Mouse (Mus musculus) forebrain, embryonic 10.5 days (tissue): Measurements from ENCODE around the gene Ano8. TPM values are rescaled to one million over a fixed set of nuclear protein-coding genes. Genes with fewer than 3 reads are reported as not detected.

ENCODE experiments used
- DNase-seq: peaks from one replicate; pipeline ENCODE4 v3.0.0-alpha.2; 2017; ENCODE audit warnings: low spot score; ENCODE audit errors: extremely low spot score
- H3K27ac ChIP-seq: fragments of 300-500 bp; sonication (generic); 2 replicates; pipeline ENCODE4 v1.5.1; 2016; ENCODE audit warnings: mild to moderate bottlenecking
- H3K27me3 ChIP-seq: fragments of 300-500 bp; sonication (generic); 2 replicates; pipeline ENCODE4 v1.6.1; 2016; ENCODE audit warnings: mild to moderate bottlenecking; ENCODE audit not compliant: poor library complexity, severe bottlenecking
- H3K36me3 ChIP-seq: fragments of 300-500 bp; sonication (generic); replicated peaks from 2 replicates; pipeline ENCODE4 v1.6.1; 2016; ENCODE audit warnings: mild to moderate bottlenecking, moderate library complexity
- H3K4me1 ChIP-seq: fragments of 300-500 bp; sonication (generic); 2 replicates; pipeline ENCODE4 v1.6.1; 2016
- H3K4me3 ChIP-seq: fragments of 300-500 bp; sonication (generic); 2 replicates; pipeline ENCODE4 v1.5.1; 2016; ENCODE audit warnings: mild to moderate bottlenecking, moderate library complexity
- H3K9me3 ChIP-seq: fragments of 300-500 bp; sonication (generic); 2 replicates; pipeline ENCODE4 v1.6.1; 2016; ENCODE audit warnings: mild to moderate bottlenecking, moderate library complexity
- WGBS: fragments of 180-500 bp; shearing (Covaris S2); methylation state at CpG from one replicate; pipeline ENCODE4 v1.1.7; 2016; 5-methylcytosine and 5-hydroxymethylcytosine counted together
- polyA plus RNA-seq: library from polyadenylated mRNA; unstranded; fragments of >200 nt; fragmentation: Nextera tagmentation; extraction: Ambion mirVana; gene quantifications from 2 replicates; pipeline ENCODE4 v1.2.1, GENCODE M21; 2016

The Ano8 gene
- polyA plus RNA-seq, 1 experiment from 2014 or later, result 1.8 TPM

GRCm38 (mm10) chr8:71495811-71496210 is 10.0 kb upstream of the Ano8 start:
- Histone ChIP-seq H3K4me1 (peaks cover 46% of the 10 kb centered on the region), H3K36me3 (peaks cover 51% of the 10 kb centered on the region), H3K9me3 (no peaks in the 10 kb centered on the region), H3K27me3 (no peaks in the 10 kb centered on the region), H3K4me3 (no peak overlapping the region), H3K27ac (peak overlapping the region; percentile 26; the same call in 1 of the 2 replicates)
- 92% methylated on average over 5 of the region's 5 CpGs for WGBS
- no peak for DNase-seq

GRCm38 (mm10) chr8:71495039-71495438 is 9.3 kb upstream of the Ano8 start:
- H3K4me3 ChIP-seq, result peak overlapping the region; percentile 18; the same call in 1 of the 2 replicates
- DNase-seq, result peak; percentile 76
- H3K27me3 ChIP-seq, result no peaks in the 10 kb centered on the region
- peaks cover 58% of the 10 kb centered on the region for H3K36me3 ChIP-seq
- no peaks in the 10 kb centered on the region for H3K9me3 ChIP-seq
- H3K4me1 ChIP-seq, result peaks cover 49% of the 10 kb centered on the region
- 35% methylated on average over 16 of the region's 16 CpGs for WGBS
- H3K27ac ChIP-seq, result peak overlapping the region; percentile 40; the same call in 1 of the 2 replicates

GRCm38 (mm10) chr8:71488454-71488853 is 2.7 kb upstream of the Ano8 start:
- under 1% methylated on average over 22 of the region's 22 CpGs for WGBS
- Histone ChIP-seq H3K4me1 (peaks cover 47% of the 10 kb centered on the region), H3K9me3 (no peaks in the 10 kb centered on the region)

GRCm38 (mm10) chr8:71487691-71488445 is 2.1 kb upstream of the Ano8 start, which contains the start of gene Gtpbp3:
Gene Gtpbp3, plus strand, starts transcription at chr8:71488103.
- DNase-seq, result peak; percentile 75
- peaks cover 2% of the 10 kb centered on the region; the same call in 1 of the 2 replicates for H3K27me3 ChIP-seq
- H3K36me3 ChIP-seq, result peaks cover 51% of the 10 kb centered on the region
- H3K27ac ChIP-seq, result peak within 1 kb of the TSS; percentile 95
- H3K9me3 ChIP-seq, result no peaks in the 10 kb centered on the region
- H3K4me3 ChIP-seq, result peak within 1 kb of the TSS; percentile 75
- WGBS, result under 1% methylated on average over 33 of the region's 33 CpGs
- H3K4me1 ChIP-seq, result peaks cover 47% of the 10 kb centered on the region

More at GRCm38 (mm10) chr8:71488454-71488853, 2.7 kb upstream of the Ano8 start:
- Histone ChIP-seq H3K4me3 (peak overlapping the region; percentile 75), H3K36me3 (peaks cover 51% of the 10 kb centered on the region), H3K27me3 (no peaks in the 10 kb centered on the region), H3K27ac (peak overlapping the region; percentile 95)
- peak; percentile 89 for DNase-seq

GRCm38 (mm10) chr8:71486136-71486529 is 370 bp upstream of the Ano8 start:
- peaks cover 51% of the 10 kb centered on the region for H3K36me3 ChIP-seq
- no peak for DNase-seq
- WGBS, result 24% methylated on average over 7 of the region's 7 CpGs
- H3K4me1 ChIP-seq, result peaks cover 51% of the 10 kb centered on the region
- H3K27me3 ChIP-seq, result peaks cover 19% of the 10 kb centered on the region
- no peaks in the 10 kb centered on the region for H3K9me3 ChIP-seq
- peak overlapping the region; percentile 90 for H3K4me3 ChIP-seq
- peak overlapping the region; percentile 99 for H3K27ac ChIP-seq

GRCm38 (mm10) chr8:71484736-71485135 is 1.0 kb downstream of the Ano8 start:
- peak overlapping the region; percentile 99 for H3K27ac ChIP-seq
- WGBS, result 96% methylated on average over 19 of the region's 19 CpGs
- peaks cover 31% of the 10 kb centered on the region for H3K27me3 ChIP-seq
- H3K36me3 ChIP-seq, result peaks cover 51% of the 10 kb centered on the region
- H3K9me3 ChIP-seq, result no peaks in the 10 kb centered on the region
- H3K4me1 ChIP-seq, result peaks cover 51% of the 10 kb centered on the region
- no peak for DNase-seq
- peak overlapping the region; percentile 90 for H3K4me3 ChIP-seq

- no peak for DNase-seq
- Histone ChIP-seq H3K4me3 (peak overlapping the region; percentile 90; the same call in 1 of the 2 replicates), H3K36me3 (peaks cover 59% of the 10 kb centered on the region), H3K27ac (no peak overlapping the region), H3K4me1 (peaks cover 43% of the 10 kb centered on the region), H3K27me3 (peaks cover 34% of the 10 kb centered on the region), H3K9me3 (no peaks in the 10 kb centered on the region)
- whole genome bisulfite sequencing, result 52% methylated on average over 8 of the region's 8 CpGs
Measured at GRCm38 (mm10) chr8:71483932-71484331, 1.8 kb downstream of the Ano8 start.

GRCm38 (mm10) chr8:71478943-71479342 is 6.8 kb downstream of the Ano8 start:
- 94% methylated on average over 11 of the region's 11 CpGs for WGBS
- Histone ChIP-seq H3K4me3 (peak overlapping the region; percentile 10; the same call in 1 of the 2 replicates), H3K4me1 (peaks cover 40% of the 10 kb centered on the region), H3K36me3 (peaks cover 77% of the 10 kb centered on the region), H3K27ac (no peak overlapping the region), H3K9me3 (no peaks in the 10 kb centered on the region), H3K27me3 (peaks cover 50% of the 10 kb centered on the region)
- DNase-seq, result no peak

GRCm38 (mm10) chr8:71477196-71477845 is 8.4 kb downstream of the Ano8 start:
- H3K4me3 ChIP-seq, result peak overlapping the region; percentile 68
- WGBS, result 38% methylated on average over 14 of the region's 14 CpGs
- H3K4me1 ChIP-seq, result peaks cover 39% of the 10 kb centered on the region
- H3K27ac ChIP-seq, result peak overlapping the region; percentile 90
- DNase-seq, result no peak
- no peaks in the 10 kb centered on the region for H3K9me3 ChIP-seq
- H3K27me3 ChIP-seq, result peaks cover 42% of the 10 kb centered on the region
- H3K36me3 ChIP-seq, result peaks cover 77% of the 10 kb centered on the region

- H3K36me3 ChIP-seq, result peaks cover 77% of the 10 kb centered on the region
- H3K27me3 ChIP-seq, result peaks cover 32% of the 10 kb centered on the region
- peak overlapping the region; percentile 90 for H3K27ac ChIP-seq
- WGBS, result under 1% methylated on average over 115 of the region's 121 CpGs
- H3K4me1 ChIP-seq, result peaks cover 37% of the 10 kb centered on the region
- H3K4me3 ChIP-seq, result peak overlapping the region; percentile 68
- no peaks in the 10 kb centered on the region for H3K9me3 ChIP-seq
- peak; percentile 75 for DNase-seq
Measured at GRCm38 (mm10) chr8:71476099-71476940, 9.4 kb downstream of the Ano8 start.

GRCm38 (mm10) chr8:71475702-71476075 is 10.1 kb downstream of the Ano8 start:
- H3K4me3 ChIP-seq, result peak overlapping the region; percentile 68
- peak overlapping the region; percentile 90 for H3K27ac ChIP-seq
- H3K36me3 ChIP-seq, result peaks cover 77% of the 10 kb centered on the region
- peaks cover 26% of the 10 kb centered on the region for H3K27me3 ChIP-seq
- H3K9me3 ChIP-seq, result no peaks in the 10 kb centered on the region
- no peak for DNase-seq
- peaks cover 32% of the 10 kb centered on the region for H3K4me1 ChIP-seq
- WGBS, result 31% methylated on average over 4 of the region's 4 CpGs
